Comparison of ENCODE assay signal across 8 mouse cellular contexts in the genomic region with DNA sequence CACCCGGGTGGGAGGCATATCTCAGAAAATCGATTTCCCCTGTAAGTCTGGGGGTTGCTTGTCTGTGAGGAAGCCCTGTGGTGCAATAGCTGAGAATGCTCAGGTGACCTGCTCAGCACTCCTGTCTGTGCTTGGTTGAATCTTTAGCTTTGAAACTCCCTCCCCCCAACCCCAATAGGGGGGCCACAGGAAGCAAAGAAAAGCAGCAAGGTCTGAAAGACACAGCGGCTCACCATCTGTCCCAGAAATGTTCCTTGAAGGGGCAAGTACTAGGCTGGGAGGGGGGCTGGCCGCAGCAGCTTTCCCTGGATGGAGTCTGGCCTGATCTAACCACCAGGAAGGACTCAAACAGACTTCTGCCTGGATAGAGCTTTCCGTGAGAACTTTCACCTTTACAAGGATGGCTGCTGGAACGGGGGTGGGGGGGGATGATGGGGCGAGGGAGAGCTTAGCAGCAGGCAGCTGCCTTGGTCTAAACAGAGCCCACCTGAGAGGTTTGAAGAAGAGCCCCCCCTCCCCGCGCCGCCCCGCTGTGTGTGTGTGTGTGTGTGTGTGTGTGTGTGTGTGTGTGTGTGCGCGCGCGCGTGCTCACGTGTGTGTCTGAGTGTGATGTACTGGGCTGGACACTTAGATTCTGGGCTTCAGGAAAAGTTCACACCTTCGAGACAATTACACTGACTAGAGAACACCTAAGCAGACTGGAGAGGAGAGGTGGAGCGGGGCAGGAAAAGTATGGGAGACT. TPM values are rescaled to one million over a fixed set of nuclear protein-coding genes. Genes with fewer than 3 reads are reported as not detected.
A peak's percentile ranks its signal among the peaks of the same experiment; 100 is the strongest.
DNase-seq lines count a peak whose midpoint lies in the region; ATAC-seq and TF ChIP-seq lines count a peak whose summit lies in the region.

No protein-coding gene starts in this region.

- ATAC-seq in heart, embryonic 12.5 days (ENCODE audit: insufficient number of reproducible peaks, low FRiP score), result no peak
- no peak for ATAC-seq in forebrain, embryonic 16.5 days
- no peak for ATAC-seq in erythroblast, adult 5-6 weeks (replicated peaks; ENCODE audit: low FRiP score, poor library complexity, severe bottlenecking)

- intact Hi-C loops in heart, adult 2 months (cut with DNase I), result loop anchor here (10.0 kb wide), 1 partner anchor 847 kb away; no protein-coding TSS in a partner anchor

- no peaks in the 10 kb centered on the region for H3K79me2 ChIP-seq in heart, adult 2 months (replicated peaks; ENCODE audit: control insufficient read depth, insufficient read depth, low read length)

- 8% methylated on average over 19 of the region's 19 CpGs for WGBS in heart, embryonic 12.5 days
- 25% methylated on average over 19 of the region's 19 CpGs for WGBS in heart, adult 2 months
- 9% methylated on average over 16 of the region's 19 CpGs for WGBS in forebrain, embryonic 16.5 days
- 16% methylated on average over 18 of the region's 19 CpGs for WGBS in midbrain, embryonic 10.5 days

- DNase-seq in heart, adult 2 months, result no peak
- DNase-seq in brain, embryonic 14.5 days (ENCODE audit: low read depth), result peak; percentile 43
- DNase-seq in midbrain, embryonic 10.5 days (ENCODE audit: low spot score), result no peak
- no peak for DNase-seq in spleen, postnatal 4 days (ENCODE audit: low spot score in 2 of 2)
- DNase-seq in gastrocnemius, postnatal 4 days (ENCODE audit: low spot score in 2 of 2), result no peak

- peaks cover 59% of the 10 kb centered on the region for H3K27me3 ChIP-seq in heart, embryonic 12.5 days (replicated peaks)
- peaks cover 3% of the 10 kb centered on the region for H3K27me3 ChIP-seq in heart, adult 2 months (ENCODE audit: control insufficient read depth, insufficient read depth, low read length)
- no peaks in the 10 kb centered on the region for H3K27me3 ChIP-seq in forebrain, embryonic 16.5 days (replicated peaks; ENCODE audit: control insufficient read depth, insufficient read depth, low read length)
- peaks cover 73% of the 10 kb centered on the region for H3K27me3 ChIP-seq in midbrain, embryonic 10.5 days (ENCODE audit: low read depth, poor library complexity, severe bottlenecking)

- no peaks in the 10 kb centered on the region for H3K36me3 ChIP-seq in heart, embryonic 12.5 days
- no peaks in the 10 kb centered on the region for H3K36me3 ChIP-seq in heart, adult 2 months (ENCODE audit: control insufficient read depth, insufficient read depth, low read length)
- peaks cover 2% of the 10 kb centered on the region; the same call in 1 of the 2 replicates for H3K36me3 ChIP-seq in forebrain, embryonic 16.5 days (ENCODE audit: control insufficient read depth, insufficient read depth)
- no peaks in the 10 kb centered on the region for H3K36me3 ChIP-seq in midbrain, embryonic 10.5 days

- no peak for TF ChIP-seq CTCF in heart, adult 2 months (IDR thresholded peaks at IDR 0.05)
- no peak for TF ChIP-seq CTCF in brain, embryonic 14.5 days (IDR thresholded peaks at IDR 0.05; ENCODE audit: borderline replicate concordance, extremely low read depth, insufficient read depth, insufficient read length)

- no peaks in the 10 kb centered on the region for H3K9me3 ChIP-seq in heart, embryonic 12.5 days (replicated peaks)
- no peaks in the 10 kb centered on the region for H3K9me3 ChIP-seq in forebrain, embryonic 16.5 days (ENCODE audit: control insufficient read depth, low read length)
- 0 out of 2 replicates have a peak, but pooled peaks cover 5% of the 10 kb centered on the region for H3K9me3 ChIP-seq in midbrain, embryonic 10.5 days (replicated peaks)

- H3K27ac ChIP-seq in heart, embryonic 12.5 days (ENCODE audit: poor library complexity, severe bottlenecking), result no peak overlapping the region
- no peak overlapping the region for H3K27ac ChIP-seq in heart, adult 2 months
- no peak overlapping the region for H3K27ac ChIP-seq in forebrain, embryonic 16.5 days (ENCODE audit: low read length)
- H3K27ac ChIP-seq in midbrain, embryonic 10.5 days (replicated peaks), result no peak overlapping the region

- no peak for TF ChIP-seq POLR2A in heart, adult 2 months (IDR thresholded peaks at IDR 0.05; ENCODE audit: insufficient read depth, low read depth, low read length)
- TF ChIP-seq POLR2A in brain, embryonic 14.5 days (IDR thresholded peaks at IDR 0.05; ENCODE audit: borderline replicate concordance, extremely low read depth, insufficient read depth, insufficient read length, poor library complexity, severe bottlenecking), result no peak

- peak overlapping the region; percentile 99 for H3K4me2 ChIP-seq in heart, embryonic 12.5 days
- peak overlapping the region; percentile 69 for H3K4me2 ChIP-seq in forebrain, embryonic 16.5 days (ENCODE audit: low read length)

- no peak overlapping the region for H3K9ac ChIP-seq in heart, embryonic 12.5 days
- H3K9ac ChIP-seq in heart, adult 2 months (ENCODE audit: low read depth, low read length), result no peak overlapping the region
- peak overlapping the region; percentile 96 for H3K9ac ChIP-seq in forebrain, embryonic 16.5 days (replicated peaks; ENCODE audit: low read depth, low read length)

- no peak for TF ChIP-seq EP300 in heart, adult 2 months (IDR thresholded peaks at IDR 0.05; ENCODE audit: insufficient read depth, low read depth, low read length)

- H3K4me3 ChIP-seq in heart, embryonic 12.5 days, result peak overlapping the region; percentile 66
- no peak overlapping the region for H3K4me3 ChIP-seq in heart, adult 2 months
- peak overlapping the region; percentile 78 for H3K4me3 ChIP-seq in forebrain, embryonic 16.5 days (replicated peaks; ENCODE audit: low read length)
- H3K4me3 ChIP-seq in midbrain, embryonic 10.5 days, result peak overlapping the region; percentile 81

- H3K4me1 ChIP-seq in heart, embryonic 12.5 days (replicated peaks), result peaks cover 17% of the 10 kb centered on the region
- H3K4me1 ChIP-seq in heart, adult 2 months (ENCODE audit: control insufficient read depth, insufficient read depth, low read length), result no peaks in the 10 kb centered on the region; the same call in none of the 2 replicates
- peaks cover 56% of the 10 kb centered on the region for H3K4me1 ChIP-seq in forebrain, embryonic 16.5 days (replicated peaks; ENCODE audit: control insufficient read depth, insufficient read depth, low read length)
- H3K4me1 ChIP-seq in midbrain, embryonic 10.5 days, result peaks cover 24% of the 10 kb centered on the region

RNA-seq across cellular contexts. Expression of a gene that starts 2.1 kb away (rescaled TPM):
- 0.54 and 0.70 TPM in 2 replicates for polyA plus RNA-seq in heart, embryonic 12.5 days (2016; fragmentation: Nextera tagmentation; extraction: Ambion mirVana)
- total RNA-seq in heart, adult 2 months (2021), result 1 to 10 TPM; 5.9 to 6.0 TPM
- 8.0 and 9.8 TPM in 2 replicates for polyA plus RNA-seq in heart, adult 2 months (2012; rRNA removed)
- polyA plus RNA-seq in brain, embryonic 14.5 days (2012; rRNA removed), result 66.3 and 122 TPM in 2 replicates
- 26.4 and 32.4 TPM in 2 replicates for polyA plus RNA-seq in forebrain, embryonic 16.5 days (2015; fragmentation: Nextera tagmentation; extraction: Ambion mirVana)
- polyA plus RNA-seq in midbrain, embryonic 10.5 days (2016; fragmentation: Nextera tagmentation; extraction: Ambion mirVana), result 0.96 and 2.0 TPM in 2 replicates
- under 1 TPM; 0.29 to 0.31 TPM for total RNA-seq in gastrocnemius, postnatal 4 days (2021)
- total RNA-seq in erythroblast, adult 5-6 weeks (2015; ENCODE audit: low replicate concordance), result not detected in 2 replicates
- total RNA-seq in erythroblast, adult 5-6 weeks (2017; ENCODE audit: low replicate concordance), result not detected in 2 replicates
